In genomic region chr12:69790530-69791505, GRCm38 (mm10) we compare ENCODE assay signal across 8 mouse cellular contexts. TPM values are rescaled to one million over a fixed set of nuclear protein-coding genes. Genes with fewer than 3 reads are reported as not detected.
A peak's percentile ranks its signal among the peaks of the same experiment; 100 is the strongest.
DNase-seq lines count a peak whose midpoint lies in the region; ATAC-seq lines count a peak whose summit lies in the region.

Gene Cdkl1, minus strand, starts transcription at chr12:69791267.

- peak; percentile 87 for ATAC-seq in megakaryocyte, adult 5-6 weeks (ENCODE audit: poor library complexity, severe bottlenecking)

- intact Hi-C loops in gastrocnemius, postnatal 14 days (cut with DNase I; ENCODE audit: low total_unique reads) = no loop called here
- intact Hi-C loops in left cerebral cortex, postnatal 10 days (cut with DNase I) = no loop called here

- peak; percentile 57 for DNase-seq in adrenal gland, adult 8-10 months
- DNase-seq in embryo, embryonic 11 days = peak; percentile 78
- peak; percentile 47 for DNase-seq in gastrocnemius, postnatal 14 days
- peak; percentile 49 for DNase-seq in induced T-regulatory cell, adult 2 months (ENCODE audit: low read depth)
- peak; percentile 52 to 84 for DNase-seq in left cerebral cortex, postnatal 10 days (ENCODE audit: extremely low spot score in 1 of 2, low spot score in 2 of 2)
- peak; percentile 77 to 80 for DNase-seq in right cerebral cortex, postnatal 10 days (ENCODE audit: low spot score in 2 of 2)
- DNase-seq in urinary bladder, postnatal 14 days (ENCODE audit: low spot score) = peak; percentile 38

RNA-seq across cellular contexts. Expression of gene Cdkl1, which starts in this region (rescaled TPM):
- 1 to 10 TPM; 2.1 to 9.3 (median 5.1) TPM for total RNA-seq in adrenal gland, adult 8-10 months (2022)
- under 1 TPM; 0.72 to 0.84 TPM for total RNA-seq in gastrocnemius, postnatal 14 days (2021)
- 10 to 100 TPM; 43.7 to 43.8 TPM for total RNA-seq in left cerebral cortex, postnatal 10 days (2021)
- total RNA-seq in megakaryocyte, adult 5-6 weeks (2015) = 0.11 TPM in 1 of 2 replicates, not detected in the other
- 0.15 TPM in 1 of 2 replicates, not detected in the other for total RNA-seq in megakaryocyte, adult 5-6 weeks (2017)

Comparison
In these comparisons a context has a peak if more than half of its experiments do, and no peak if none do; other contexts are left out.
1. Peak in every context shown above with its lines: DNase-seq and ATAC-seq.
2. RNA of gene Cdkl1 (total RNA-seq): 43.7 to 43.8 TPM in left cerebral cortex, postnatal 10 days; 2.1 to 9.3 TPM in adrenal gland, adult 8-10 months, 0.72 to 0.84 TPM in gastrocnemius, postnatal 14 days and 0.11 to 0.15 TPM in megakaryocyte, adult 5-6 weeks; every median in the first group is over 4 times any median in the second.
3. Peak in DNase-seq in gastrocnemius, postnatal 14 days; RNA of the gene not detected or under 1 TPM.
4. Peak in ATAC-seq in megakaryocyte, adult 5-6 weeks; RNA of the gene not detected or under 1 TPM.